Mouse (Mus musculus) CH12.LX (cell line): Measurements from ENCODE around the gene Usp46.

Experiments
- CTCF ChIP-seq, 2 experiments: IDR thresholded peaks in 1 of 2; conservative IDR thresholded peaks in 1 of 2; 2 replicates each; pipeline ENCODE4 v1.5.1; 2011 to 2012; ENCODE audit warnings: low read depth in 2 of 2, low read length in 2 of 2, improper control_type of control experiment in 1 of 2, inconsistent platforms in 1 of 2, mild to moderate bottlenecking in 1 of 2, moderate library complexity in 1 of 2
- EP300 ChIP-seq: IDR thresholded peaks from 2 replicates; pipeline ENCODE4 v1.6.1; 2011; ENCODE audit warnings: low read length, improper control_type of control experiment
- NELFE ChIP-seq: IDR thresholded peaks from 2 replicates; pipeline ENCODE4 v1.6.1; 2011; ENCODE audit warnings: low read depth, low read length, improper control_type of control experiment
- POLR2A ChIP-seq: IDR thresholded peaks from 2 replicates; pipeline ENCODE4 v1.6.1; 2011; ENCODE audit warnings: low read depth, mild to moderate bottlenecking, improper control_type of control experiment, low read length
- SIN3A ChIP-seq: IDR thresholded peaks from 2 replicates; pipeline ENCODE4 v1.6.1; 2012; ENCODE audit warnings: low read length, improper control_type of control experiment, inconsistent platforms

GRCm38 (mm10) chr5:74067831-74068713 is at the start of gene Usp46:
- TF ChIP-seq CTCF (conservative IDR thresholded peaks at IDR 0.05 in 1 of 2, IDR thresholded peaks at IDR 0.05 in 1 of 2; ENCODE audit: low read depth in 2 of 2, low read length in 2 of 2): no peak
- TF ChIP-seq EP300: no peak
- peak; percentile 78 for TF ChIP-seq POLR2A
- TF ChIP-seq SIN3A: no peak; the same call in 1 of the 2 replicates
- TF ChIP-seq NELFE: peak; percentile 68
